Mouse (Mus musculus): ENCODE data around the gene Serpinb1a. TPM values are rescaled to one million over a fixed set of nuclear protein-coding genes. Genes with fewer than 3 reads are reported as not detected.
"Not testable (repeated sequence)": the region's sequence is repeated elsewhere in the genome, so short reads cannot be mapped to it uniquely, and the experiment has no call there.

Gene Serpinb1a
- polyA plus RNA-seq (2012): 0.04 TPM in 1 of 2 replicates, not detected in the other

- H3K9me3 ChIP-seq (ENCODE audit: control insufficient read depth, low read length): no peaks in the 10 kb centered on the region
- no peaks in the 10 kb centered on the region for H3K4me1 ChIP-seq (ENCODE audit: control insufficient read depth)
- TF ChIP-seq GATA1 (IDR thresholded peaks at IDR 0.05; ENCODE audit: low read length): no peak
- TF ChIP-seq TAL1 (IDR thresholded peaks at IDR 0.05; ENCODE audit: low read length): no peak
- H3K27me3 ChIP-seq (ENCODE audit: control insufficient read depth): no peaks in the 10 kb centered on the region
- H3K4me3 ChIP-seq (replicated peaks): no peak within 1 kb of the TSS
- no peaks in the 10 kb centered on the region for H3K36me3 ChIP-seq (ENCODE audit: control insufficient read depth)
These were observed at the start of gene Serpinb1a for GRCm38 (mm10) chr13:32850668-32851404. Serpinb1a (minus strand) TSS chr13:32851185.

- Histone ChIP-seq H3K27me3 (ENCODE audit: control insufficient read depth) (no peaks in the 10 kb centered on the region), H3K9me3 (ENCODE audit: control insufficient read depth, low read length) (no peaks in the 10 kb centered on the region), H3K4me3 (replicated peaks) (no peak overlapping the region), H3K36me3 (ENCODE audit: control insufficient read depth) (no peaks in the 10 kb centered on the region), H3K4me1 (ENCODE audit: control insufficient read depth) (no peaks in the 10 kb centered on the region; the same call in 1 of the 2 replicates)
- no peak for TF ChIP-seq TAL1 (IDR thresholded peaks at IDR 0.05; ENCODE audit: low read length)
- no peak for TF ChIP-seq GATA1 (IDR thresholded peaks at IDR 0.05; ENCODE audit: low read length)
These were observed 49.7 kb upstream of the Serpinb1a start for GRCm38 (mm10) chr13:32900639-32901038.

GRCm38 (mm10) chr13:32899114-32899513, 48.1 kb upstream of the Serpinb1a start:
- H3K27me3 ChIP-seq (ENCODE audit: control insufficient read depth); H3K4me3 ChIP-seq (replicated peaks); H3K4me1 ChIP-seq (ENCODE audit: control insufficient read depth); H3K9me3 ChIP-seq (ENCODE audit: control insufficient read depth, low read length); H3K36me3 ChIP-seq (ENCODE audit: control insufficient read depth): not testable (repeated sequence)

- Histone ChIP-seq H3K36me3 (ENCODE audit: control insufficient read depth) (no peaks in the 10 kb centered on the region), H3K4me1 (ENCODE audit: control insufficient read depth) (no peaks in the 10 kb centered on the region), H3K4me3 (replicated peaks) (no peak within 1 kb of the TSS), H3K27me3 (ENCODE audit: control insufficient read depth) (no peaks in the 10 kb centered on the region), H3K9me3 (ENCODE audit: control insufficient read depth, low read length) (no peaks in the 10 kb centered on the region)
- TF ChIP-seq TAL1 (IDR thresholded peaks at IDR 0.05; ENCODE audit: low read length) (no peak), GATA1 (IDR thresholded peaks at IDR 0.05; ENCODE audit: low read length) (no peak)
These were observed 47.1 kb upstream of the Serpinb1a start, which contains the start of gene Serpinb1c for GRCm38 (mm10) chr13:32898111-32898510. Serpinb1c (minus strand) TSS chr13:32898211.

- TF ChIP-seq GATA1 (IDR thresholded peaks at IDR 0.05; ENCODE audit: low read length): no peak
- TF ChIP-seq TAL1 (IDR thresholded peaks at IDR 0.05; ENCODE audit: low read length): no peak
- Histone ChIP-seq H3K27me3 (ENCODE audit: control insufficient read depth) (no peaks in the 10 kb centered on the region), H3K4me1 (ENCODE audit: control insufficient read depth) (no peaks in the 10 kb centered on the region), H3K4me3 (replicated peaks) (no peak overlapping the region), H3K9me3 (ENCODE audit: control insufficient read depth, low read length) (no peaks in the 10 kb centered on the region), H3K36me3 (ENCODE audit: control insufficient read depth) (no peaks in the 10 kb centered on the region)
These were observed 45.9 kb upstream of the Serpinb1a start for GRCm38 (mm10) chr13:32896931-32897330.

- TF ChIP-seq GATA1 (IDR thresholded peaks at IDR 0.05; ENCODE audit: low read length): no peak
- TF ChIP-seq TAL1 (IDR thresholded peaks at IDR 0.05; ENCODE audit: low read length): no peak
- Histone ChIP-seq H3K27me3 (ENCODE audit: control insufficient read depth) (no peaks in the 10 kb centered on the region), H3K4me1 (ENCODE audit: control insufficient read depth) (no peaks in the 10 kb centered on the region), H3K9me3 (ENCODE audit: control insufficient read depth, low read length) (no peaks in the 10 kb centered on the region), H3K36me3 (ENCODE audit: control insufficient read depth) (no peaks in the 10 kb centered on the region), H3K4me3 (replicated peaks) (no peak overlapping the region)
These were observed 33.8 kb upstream of the Serpinb1a start for GRCm38 (mm10) chr13:32884755-32885154.

GRCm38 (mm10) chr13:32873862-32874261, 22.9 kb upstream of the Serpinb1a start:
- no peaks in the 10 kb centered on the region for H3K27me3 ChIP-seq (ENCODE audit: control insufficient read depth)
- TF ChIP-seq TAL1 (IDR thresholded peaks at IDR 0.05; ENCODE audit: low read length) (no peak), GATA1 (IDR thresholded peaks at IDR 0.05; ENCODE audit: low read length) (no peak)
- H3K4me3 ChIP-seq (replicated peaks): no peak overlapping the region
- no peaks in the 10 kb centered on the region for H3K36me3 ChIP-seq (ENCODE audit: control insufficient read depth)
- no peaks in the 10 kb centered on the region for H3K4me1 ChIP-seq (ENCODE audit: control insufficient read depth)
- no peaks in the 10 kb centered on the region for H3K9me3 ChIP-seq (ENCODE audit: control insufficient read depth, low read length)

- Histone ChIP-seq H3K4me3 (replicated peaks) (no peak overlapping the region), H3K4me1 (ENCODE audit: control insufficient read depth) (no peaks in the 10 kb centered on the region), H3K9me3 (ENCODE audit: control insufficient read depth, low read length) (no peaks in the 10 kb centered on the region), H3K27me3 (ENCODE audit: control insufficient read depth) (no peaks in the 10 kb centered on the region), H3K36me3 (ENCODE audit: control insufficient read depth) (no peaks in the 10 kb centered on the region)
- TF ChIP-seq TAL1 (IDR thresholded peaks at IDR 0.05; ENCODE audit: low read length) (no peak), GATA1 (IDR thresholded peaks at IDR 0.05; ENCODE audit: low read length) (no peak)
These were observed 17.9 kb upstream of the Serpinb1a start for GRCm38 (mm10) chr13:32868843-32869242.

GRCm38 (mm10) chr13:32868233-32868632, 17.2 kb upstream of the Serpinb1a start:
- H3K36me3 ChIP-seq (ENCODE audit: control insufficient read depth); H3K4me3 ChIP-seq (replicated peaks); H3K27me3 ChIP-seq (ENCODE audit: control insufficient read depth); H3K9me3 ChIP-seq (ENCODE audit: control insufficient read depth, low read length); H3K4me1 ChIP-seq (ENCODE audit: control insufficient read depth): not testable (repeated sequence)

- H3K4me1 ChIP-seq (ENCODE audit: control insufficient read depth): no peaks in the 10 kb centered on the region
- H3K36me3 ChIP-seq (ENCODE audit: control insufficient read depth): no peaks in the 10 kb centered on the region
- H3K27me3 ChIP-seq (ENCODE audit: control insufficient read depth): no peaks in the 10 kb centered on the region
- no peak overlapping the region for H3K4me3 ChIP-seq (replicated peaks)
- no peaks in the 10 kb centered on the region for H3K9me3 ChIP-seq (ENCODE audit: control insufficient read depth, low read length)
- no peak for TF ChIP-seq TAL1 (IDR thresholded peaks at IDR 0.05; ENCODE audit: low read length)
- no peak for TF ChIP-seq GATA1 (IDR thresholded peaks at IDR 0.05; ENCODE audit: low read length)
These were observed 16.0 kb upstream of the Serpinb1a start for GRCm38 (mm10) chr13:32867030-32867429.
